Mouse (Mus musculus) adrenal gland, adult 2 months (tissue): Measurements from ENCODE around the gene Mogs. TPM values are rescaled to one million over a fixed set of nuclear protein-coding genes. Genes with fewer than 3 reads are reported as not detected.

Source experiments
- DNase-seq: peaks from one replicate; pipeline ENCODE4 v3.0.0; 2021
- polyA plus RNA-seq: library from polyadenylated mRNA; depleted of rRNA; stranded (reverse); fragments of >200 nt; gene quantifications from 2 replicates; pipeline ENCODE4 v1.2.3, GENCODE M21; 2012
- total RNA-seq, 2 experiments: library from RNA; stranded (reverse); gene quantifications; 2 replicates each; pipeline ENCODE4 v1.2.3; 2021

Mogs gene
- total and polyA plus RNA-seq, 3 experiments: 48.1 to 131 (median 52.6) TPM

DNA sequence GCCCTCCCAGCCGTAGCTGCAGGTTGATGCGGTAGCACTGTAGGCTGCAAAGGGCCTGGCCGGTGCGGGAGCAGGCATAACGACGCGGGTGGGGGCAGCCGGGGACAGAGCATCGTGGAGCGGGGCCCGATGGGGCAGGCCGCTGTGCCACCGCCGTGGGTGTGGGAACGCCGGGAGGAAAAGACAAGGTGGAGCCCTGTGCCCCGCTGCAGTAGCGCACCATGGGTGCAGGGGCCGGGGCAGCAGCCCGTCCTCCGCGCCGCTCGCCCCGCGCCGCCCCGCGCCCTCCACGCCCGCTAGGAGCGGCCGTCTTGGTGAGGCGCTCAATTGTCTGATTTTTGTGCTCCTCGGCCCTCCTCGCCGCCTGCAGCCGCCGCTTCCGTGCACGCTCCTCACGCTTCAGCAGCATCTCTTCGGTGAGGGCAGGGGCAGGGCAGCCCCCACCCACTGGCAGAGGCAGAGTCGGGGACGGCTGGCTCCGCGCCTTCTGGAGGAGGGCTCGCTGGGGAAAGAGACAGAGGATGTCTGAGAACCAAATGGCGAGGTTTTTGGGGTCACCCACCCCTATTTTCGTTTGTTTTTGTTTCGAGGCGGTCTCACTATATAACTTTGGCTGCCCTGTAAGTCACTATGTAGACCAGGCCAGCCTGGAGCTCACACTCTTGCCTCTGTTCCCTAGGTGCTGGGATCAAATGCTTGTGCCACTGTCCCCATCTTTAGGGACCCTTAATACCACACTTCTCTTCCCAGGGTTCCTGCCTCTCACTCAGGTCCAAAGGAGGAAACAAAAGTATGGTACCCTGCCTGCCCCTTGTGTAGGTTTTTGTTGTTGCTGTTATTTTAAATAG is 6.8 kb downstream of the Mogs start:
- no peak for DNase-seq

- DNase-seq: no peak
Observed at GRCm38 (mm10) chr6:83122961-83123360, 7.7 kb downstream of the Mogs start.

- peak; percentile 93 for DNase-seq
Observed at GRCm38 (mm10) chr6:83124851-83125312, 9.6 kb downstream of the Mogs start.

DNA sequence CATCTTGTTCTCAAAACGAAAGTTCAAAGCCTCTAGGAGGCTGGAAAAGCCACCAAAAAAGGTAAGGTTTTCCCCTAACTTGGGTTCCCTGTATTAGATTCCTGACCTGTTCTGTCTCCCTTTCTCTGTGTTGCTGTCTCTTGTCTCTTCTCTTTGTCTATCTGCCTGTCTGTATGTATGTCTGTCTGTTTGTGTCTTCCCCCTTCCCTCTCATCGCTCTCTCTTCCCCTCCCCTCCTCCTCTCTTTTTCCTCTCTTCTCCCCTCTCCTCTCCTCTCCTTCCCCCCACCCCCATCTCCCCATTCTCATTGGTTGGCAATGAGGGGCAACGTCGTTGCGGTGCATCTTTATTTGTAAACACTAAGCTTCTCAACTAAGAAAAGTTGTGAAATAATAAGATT is 10.0 kb downstream of the Mogs start, which contains the start of gene Ino80b:
Ino80b (minus strand) TSS at position 101 of the 400 bp plus-strand sequence.
- no peak for DNase-seq

- no peak for DNase-seq
Observed at GRCm38 (mm10) chr6:83127419-83127818, 12.1 kb downstream of the Mogs start.

GRCm38 (mm10) chr6:83131469-83132034 is 16.3 kb downstream of the Mogs start:
- no peak for DNase-seq

DNA sequence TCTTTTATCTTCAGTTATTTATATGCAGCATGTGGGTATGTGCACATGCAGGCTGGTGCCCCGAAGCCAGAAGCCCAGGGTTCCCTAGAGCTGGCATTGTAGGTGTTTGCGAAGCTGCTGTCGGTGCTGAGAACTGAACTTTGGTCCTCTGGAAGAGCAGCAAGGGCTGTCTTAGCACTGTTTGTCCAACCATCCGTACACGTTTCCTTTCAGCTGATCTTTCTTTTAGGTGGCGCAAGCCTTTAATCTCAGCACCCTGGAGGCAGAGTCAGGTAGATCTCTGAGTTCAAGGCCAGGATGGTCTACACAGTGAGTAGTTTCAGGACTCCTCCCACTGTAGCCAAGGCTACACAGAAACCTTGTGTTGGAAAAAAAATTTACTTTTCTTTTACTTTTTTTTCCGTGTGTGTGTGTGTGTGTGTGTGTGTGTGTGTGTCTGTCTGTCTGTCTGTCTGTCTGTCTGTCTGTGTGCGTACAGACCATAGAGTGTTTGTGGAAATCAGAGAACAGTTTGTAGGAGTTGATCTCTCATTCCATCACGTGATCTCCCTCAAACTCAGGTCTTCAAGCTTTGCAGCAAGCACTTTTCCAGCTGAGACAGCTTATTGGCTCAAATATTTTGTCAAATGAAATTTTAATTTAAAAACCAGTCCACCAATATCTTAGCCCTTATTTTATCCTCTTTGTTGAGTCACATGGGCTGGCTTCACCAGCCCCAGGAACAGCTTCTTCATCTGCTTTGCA is 17.1 kb downstream of the Mogs start:
- no peak for DNase-seq

GRCm38 (mm10) chr6:83134226-83134625 is 18.9 kb downstream of the Mogs start:
- DNase-seq: no peak

DNA sequence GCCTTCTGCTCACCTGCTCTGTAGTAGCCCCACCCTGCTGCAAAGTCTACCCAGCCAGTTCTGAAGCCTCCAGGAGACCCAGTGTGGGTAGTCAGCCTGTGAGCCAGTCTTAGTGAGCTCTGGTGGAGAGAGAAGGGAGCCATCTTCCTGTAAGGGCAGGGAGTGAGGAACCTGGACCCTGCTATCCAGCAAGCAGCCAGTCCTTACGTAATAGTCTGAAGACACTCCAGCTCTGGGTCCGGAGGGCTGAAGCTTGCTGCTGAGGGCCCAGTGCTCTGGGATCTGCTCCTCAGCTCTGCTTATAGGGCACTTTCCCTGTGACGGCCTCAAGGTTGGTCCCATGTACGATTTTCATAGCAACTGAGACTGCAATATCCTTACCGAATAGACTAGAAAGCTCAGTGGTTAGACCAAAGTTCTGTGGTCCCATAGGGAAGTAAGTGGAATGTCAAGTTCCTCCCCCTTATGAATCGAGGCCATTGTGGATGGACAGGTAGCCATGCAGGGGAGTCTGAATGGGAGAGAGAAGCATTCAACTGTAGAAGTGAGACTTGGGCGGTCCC is 19.7 kb downstream of the Mogs start, which contains the start of gene Rtkn:
Rtkn (plus strand) TSS at position 513 of the 563 bp plus-strand sequence.
- no peak for DNase-seq

GRCm38 (mm10) chr6:83135571-83136161 is 20.4 kb downstream of the Mogs start:
- peak; percentile 49 for DNase-seq

DNA sequence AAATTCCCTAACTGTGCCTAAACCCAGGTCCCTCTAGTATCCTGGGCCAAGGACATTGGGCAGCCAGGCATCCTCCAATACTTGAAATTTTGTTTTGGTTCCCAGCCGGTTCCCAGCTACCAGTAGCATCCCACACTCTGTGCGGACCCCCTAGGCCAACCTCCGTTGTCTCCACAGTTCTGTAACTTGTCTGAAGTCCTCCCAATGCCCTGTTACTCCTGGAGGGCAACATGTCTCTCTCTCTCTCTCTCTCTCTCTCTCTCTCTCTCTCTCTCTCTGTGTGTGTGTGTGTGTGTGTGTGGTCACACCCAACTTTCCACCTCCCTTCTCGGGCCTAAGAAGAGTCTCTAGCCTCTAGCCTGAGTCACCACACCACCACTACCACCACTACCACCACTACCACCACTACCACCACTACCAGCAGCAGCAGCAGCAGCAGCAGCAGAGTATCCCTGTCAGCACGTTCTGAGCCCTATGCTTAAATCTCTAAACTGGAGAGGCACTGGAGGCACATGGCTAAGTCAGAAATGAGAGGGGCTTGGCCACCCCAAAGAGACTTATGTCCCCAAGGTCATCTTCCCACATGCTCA is 21.1 kb downstream of the Mogs start:
- DNase-seq: no peak

GRCm38 (mm10) chr6:83136881-83137575 is 21.7 kb downstream of the Mogs start:
- peak; percentile 86 for DNase-seq

GRCm38 (mm10) chr6:83137576-83137950 is 22.3 kb downstream of the Mogs start:
- DNase-seq: peak; percentile 94

- no peak for DNase-seq
Observed at GRCm38 (mm10) chr6:83138056-83138455, 22.8 kb downstream of the Mogs start.

DNA sequence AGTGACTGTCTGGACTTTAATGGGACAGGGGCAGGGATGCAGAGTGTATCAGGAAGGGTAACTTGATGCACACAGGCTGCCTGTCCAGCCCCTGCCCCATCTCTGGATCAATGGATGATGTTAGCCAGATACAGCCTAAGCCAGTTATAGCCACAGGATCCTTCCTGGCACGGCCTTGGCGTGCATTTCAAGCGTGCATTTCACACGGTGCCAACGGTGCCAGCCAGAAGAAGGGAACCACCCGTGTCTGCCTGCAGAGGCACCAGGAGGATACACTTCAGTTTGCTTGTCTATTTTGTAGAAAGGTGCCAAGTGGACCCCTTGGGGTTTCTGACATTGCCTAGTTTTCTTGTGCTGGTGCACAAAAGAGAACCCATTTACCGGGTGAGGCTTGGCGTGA is 24.7 kb downstream of the Mogs start:
- DNase-seq: no peak

DNA sequence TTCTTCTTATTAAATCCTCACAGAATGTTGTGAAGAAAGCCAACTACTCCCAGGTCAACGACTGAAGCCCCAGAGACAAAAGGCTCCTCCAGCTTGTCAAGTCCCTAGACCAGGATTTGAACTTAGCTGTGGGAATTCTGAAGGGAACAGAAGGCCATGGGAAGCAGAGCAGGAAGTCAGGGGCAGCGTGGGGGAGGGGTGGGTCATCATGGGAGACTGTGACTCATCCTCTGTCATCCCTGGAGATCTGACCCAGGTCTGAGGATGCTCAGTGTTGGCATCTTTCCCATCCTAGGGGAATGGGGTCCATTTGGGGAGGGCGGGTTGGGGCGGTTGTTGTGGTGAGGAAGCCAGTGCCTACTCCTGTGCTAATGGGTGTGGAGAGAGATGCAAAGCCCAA is 26.3 kb downstream of the Mogs start:
- DNase-seq: no peak

DNA sequence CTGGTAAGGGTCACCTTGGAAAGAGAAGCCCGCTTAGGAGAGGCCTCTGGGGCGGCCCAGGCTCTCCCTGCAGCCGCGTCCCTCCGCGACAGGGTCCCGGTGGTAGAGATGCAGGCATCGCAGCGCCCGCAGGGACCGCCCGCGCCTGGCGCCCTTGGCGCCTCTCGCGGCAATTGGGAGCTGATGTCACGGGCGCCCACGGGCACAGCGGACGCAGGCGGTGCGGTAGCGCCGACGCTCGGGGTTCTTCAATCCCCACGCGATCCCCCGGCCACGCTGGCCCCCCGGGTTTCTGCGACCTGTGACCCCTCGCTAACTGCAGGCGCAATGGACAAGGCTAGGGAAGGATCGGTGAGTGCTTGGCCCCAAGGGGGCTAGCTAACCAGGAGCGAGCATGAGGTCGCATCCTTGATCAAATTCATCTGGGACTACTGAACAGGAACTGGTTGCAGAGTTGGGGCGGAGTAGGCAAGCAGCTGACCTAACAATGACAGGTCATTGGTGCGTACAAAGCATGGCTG is 27.0 kb downstream of the Mogs start:
- peak; percentile 45 for DNase-seq

- no peak for DNase-seq
Observed at GRCm38 (mm10) chr6:83142886-83143285, 27.6 kb downstream of the Mogs start.

- peak; percentile 45 for DNase-seq
Observed at GRCm38 (mm10) chr6:83145209-83145608, 29.9 kb downstream of the Mogs start.

GRCm38 (mm10) chr6:83145805-83146204 is 30.5 kb downstream of the Mogs start:
- no peak for DNase-seq

DNA sequence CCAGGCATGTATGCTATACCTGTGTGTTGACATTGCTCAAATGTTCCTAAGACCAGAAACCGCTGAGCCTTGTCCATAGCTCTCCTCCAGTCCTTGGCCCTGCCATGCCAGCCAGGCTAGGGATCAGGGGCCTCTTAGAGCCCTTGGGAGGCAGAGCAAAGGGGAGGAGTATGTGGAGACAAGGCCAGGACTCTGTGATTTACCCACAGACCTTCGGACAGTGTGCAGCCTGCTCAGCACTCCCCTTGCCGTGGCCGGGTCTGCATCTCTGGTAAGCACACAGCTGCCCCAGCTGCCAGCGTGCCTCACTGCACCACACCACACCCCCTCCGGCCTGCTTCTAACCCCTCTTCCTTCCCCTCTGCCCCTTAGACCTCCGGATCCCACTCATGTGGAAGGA is 32.0 kb downstream of the Mogs start:
- DNase-seq: peak; percentile 66
